Comparison of ENCODE assay signal across 9 mouse cellular contexts in genomic region chr13:34725800-34726476, GRCm38 (mm10). TPM values are rescaled to one million over a fixed set of nuclear protein-coding genes. Genes with fewer than 3 reads are reported as not detected.
DNase-seq lines count a peak whose midpoint lies in the region; ATAC-seq and TF ChIP-seq lines count a peak whose summit lies in the region.
"Had no signal": no experiment of that assay in that cellular context is flagged by ENCODE, and none has a peak within 500 bp of the region (broad histone marks: within the 10 kb centered on the region; RNA-seq: fewer than 3 reads in every experiment).

No protein-coding gene starts in this region.

- H3K27ac ChIP-seq in lung, embryonic 14.5 days (ENCODE audit: low read depth) = peak overlapping the region; percentile 87
- H3K27ac ChIP-seq: macrophage had no signal

- DNase-seq in brain, adult 2 months (ENCODE audit: low read depth, low spot score) = peak; percentile 79
- DNase-seq in fibroblast of lung, adult 2 months (ENCODE audit: low read depth) = peak; percentile 94
- DNase-seq in heart, postnatal 10 days = peak; percentile 87 to 89
- DNase-seq in kidney, postnatal 25 days = peak; percentile 74 to 84
- peak; percentile 93 for DNase-seq in lung, embryonic 14.5 days
- DNase-seq in right cerebral cortex, postnatal 4 days = peak; percentile 8
- DNase-seq in thymus, postnatal 0 days (ENCODE audit: low spot score) = no peak

- H3K36me3 ChIP-seq in C2C12 (ENCODE audit: control insufficient read depth, insufficient read depth) = no peaks in the 10 kb centered on the region
- no peaks in the 10 kb centered on the region for H3K36me3 ChIP-seq in lung, embryonic 14.5 days (ENCODE audit: insufficient read depth)

- no peak overlapping the region for H3K4me3 ChIP-seq in C2C12 (ENCODE audit: insufficient read depth, poor library complexity, severe bottlenecking)
- H3K4me3 ChIP-seq in lung, embryonic 14.5 days (ENCODE audit: low read depth, low read length) = peak overlapping the region; percentile 10; the same call in 1 of the 2 replicates

- no peak overlapping the region for H3ac ChIP-seq in C2C12 (ENCODE audit: control insufficient read depth, insufficient read length, low read depth)

- peaks cover 21% of the 10 kb centered on the region for H3K4me1 ChIP-seq in lung, embryonic 14.5 days (ENCODE audit: insufficient read depth)

- TF ChIP-seq CTCF in C2C12 (IDR thresholded peaks at IDR 0.05; ENCODE audit: control insufficient read depth, insufficient read depth, insufficient read length) = no peak
- TF ChIP-seq CTCF in lung, embryonic 14.5 days (IDR thresholded peaks at IDR 0.05; ENCODE audit: low read depth) = peak; percentile 34

- peak; percentile 92 for ATAC-seq in lung, embryonic 14.5 days (ENCODE audit: insufficient read depth)

- no peaks in the 10 kb centered on the region for H3K79me2 ChIP-seq in C2C12 (ENCODE audit: control insufficient read depth, insufficient read depth)

- intact Hi-C loops in heart, postnatal 10 days (cut with DNase I) = loop anchor here (1.0 to 5.0 kb wide), 4 partner anchors 36 to 146 kb away; no protein-coding TSS in a partner anchor

- no peaks in the 10 kb centered on the region for H3K27me3 ChIP-seq in C2C12 (ENCODE audit: control insufficient read depth, insufficient read depth, insufficient read length)
- H3K27me3 ChIP-seq in lung, embryonic 14.5 days (ENCODE audit: insufficient read depth, low read length) = no peaks in the 10 kb centered on the region

- under 1% methylated on average over 9 of the region's 9 CpGs for WGBS in lung, embryonic 14.5 days

- H3K4me2 ChIP-seq in lung, embryonic 14.5 days = peak overlapping the region; percentile 51

- H3K79me3 ChIP-seq in C2C12 (ENCODE audit: low read depth) = no peaks in the 10 kb centered on the region

- H3K9ac ChIP-seq in lung, embryonic 14.5 days = 0 out of 2 replicates have a peak overlapping the region, but pooled peaks have one; percentile 2

- no peaks in the 10 kb centered on the region for H3K9me3 ChIP-seq in lung, embryonic 14.5 days (ENCODE audit: low read depth, low read length)

TF ChIP-seq in C2C12, 6 proteins besides CTCF, POLR2A, EP300 and RAD21:
- TF ChIP-seq FOSL1 (IDR thresholded peaks at IDR 0.05; ENCODE audit: insufficient read depth, low read length, poor library complexity, severe bottlenecking) (no peak), MYOD1 (IDR thresholded peaks at IDR 0.05; ENCODE audit: control insufficient read depth, insufficient read length, low read depth) (peak; percentile 59), USF1 (IDR thresholded peaks at IDR 0.05; ENCODE audit: low read depth) (no peak), MAX (IDR thresholded peaks at IDR 0.05) (peak; percentile 36), CEBPB (IDR thresholded peaks at IDR 0.05; ENCODE audit: low read depth) (no peak)

RNA-seq across cellular contexts. Expression of gene Fam50b, which starts 8.7 kb away (rescaled TPM):
- polyA plus RNA-seq in C2C12 (2012; fragmentation: generic; extraction: Trizol) = not detected
- total RNA-seq in heart, postnatal 10 days (2021) = not detected
- 0.15 TPM in 1 of 2 replicates, not detected in the other for polyA plus RNA-seq in lung, embryonic 14.5 days (2014; fragmentation: Nextera tagmentation; extraction: Ambion mirVana)
- not detected in 2 replicates for polyA plus RNA-seq in thymus, postnatal 0 days (2015; fragmentation: Nextera tagmentation; extraction: Ambion mirVana)
- polyA plus RNA-seq: macrophage had no signal
